Mouse (Mus musculus) cerebellum, adult 9-10 months (tissue): ENCODE results near the gene Spata5.

Experiments
- DNase-seq: peaks from one replicate; pipeline ENCODE4 v3.0.0; 2022

Gene Spata5

DNA sequence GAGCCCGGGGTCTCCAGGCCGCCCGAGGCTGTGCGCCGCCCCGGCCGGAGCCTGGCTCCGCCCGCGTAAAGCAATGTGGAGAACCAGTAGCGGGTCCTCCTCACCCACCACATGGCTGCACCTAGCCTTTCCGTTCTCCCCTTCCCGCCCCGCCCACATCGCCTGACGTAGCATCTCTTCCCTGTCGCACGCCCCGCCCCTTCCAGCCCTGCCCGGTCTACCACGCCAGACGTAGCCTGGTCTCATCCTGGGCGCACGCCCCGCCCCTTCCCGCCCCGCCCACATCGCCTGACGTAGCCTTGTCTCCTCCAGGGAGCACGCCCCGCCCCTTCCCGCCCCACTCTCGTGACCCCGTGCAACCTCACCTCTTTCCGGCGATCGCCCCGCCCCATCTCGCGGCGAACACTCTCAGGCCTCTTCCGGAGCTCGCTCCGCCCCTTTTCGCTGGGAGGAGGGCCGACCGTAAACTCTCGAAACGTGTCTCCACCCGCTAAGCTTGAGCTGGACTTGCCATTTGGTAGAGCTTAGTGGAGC is at the start of gene Spata5:
Gene Spata5, plus strand, starts transcription at position 439 of the 534 bp plus-strand sequence.
- DNase-seq: peak; percentile 98

DNA sequence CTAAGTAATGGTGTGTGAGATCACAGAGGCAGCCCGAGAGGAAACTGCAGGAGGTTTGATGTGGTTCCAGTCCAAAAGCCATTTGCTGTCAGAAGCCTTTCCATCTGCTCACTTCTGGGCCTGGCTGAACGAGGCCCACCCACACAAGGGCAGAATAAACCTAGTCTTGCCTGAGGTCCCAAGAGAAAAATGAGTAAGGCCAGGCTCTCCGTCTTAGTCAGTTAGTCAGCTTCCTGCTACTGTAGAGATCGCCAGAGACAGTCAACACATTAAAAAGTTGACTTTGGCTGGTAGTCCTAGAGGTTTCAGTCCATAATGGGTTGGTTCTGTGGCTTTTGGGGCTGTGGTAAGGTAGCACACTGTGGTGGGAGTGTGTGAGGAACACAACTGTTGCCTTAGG is 49.3 kb upstream of the Spata5 start:
- DNase-seq: no peak

DNA sequence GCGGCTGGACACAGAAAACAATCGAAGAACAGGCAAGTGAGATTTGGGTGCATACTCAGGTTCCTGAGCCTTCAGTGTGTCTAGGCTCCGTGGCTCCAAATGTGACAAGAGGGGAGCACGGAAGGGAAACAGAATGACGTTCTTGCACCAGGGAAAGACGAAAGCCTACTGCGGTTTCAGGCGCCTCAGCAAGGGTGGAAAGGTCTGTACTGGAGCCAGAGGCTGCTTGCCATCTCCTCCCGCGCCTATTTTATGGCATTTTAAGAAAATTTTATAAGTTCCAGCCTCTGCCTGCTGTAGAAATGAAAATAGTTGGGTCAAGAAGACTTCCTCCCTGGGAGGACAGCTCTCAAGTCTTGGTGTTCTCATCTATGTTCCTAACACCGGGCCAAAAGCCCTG is 46.0 kb upstream of the Spata5 start:
- DNase-seq: no peak

DNA sequence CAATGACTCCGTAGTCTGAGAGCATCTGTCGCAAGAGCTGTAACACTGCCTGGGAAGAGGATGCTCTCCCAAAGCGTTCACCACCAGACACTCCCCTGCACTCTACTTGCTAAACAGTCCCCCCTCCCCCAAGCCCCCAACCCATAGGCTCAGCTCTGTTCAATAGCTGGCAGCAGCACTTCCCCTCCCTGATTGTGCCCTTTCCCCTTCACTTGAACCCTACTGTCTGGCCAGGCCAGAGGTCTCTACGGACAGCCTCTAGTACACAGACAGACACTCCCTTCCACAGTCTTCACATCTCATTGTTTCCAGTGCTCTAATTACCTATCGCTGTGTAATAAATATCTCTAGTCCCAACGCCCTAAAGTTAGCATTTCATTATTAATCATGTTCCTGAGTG is 41.8 kb upstream of the Spata5 start:
- no peak for DNase-seq

DNA sequence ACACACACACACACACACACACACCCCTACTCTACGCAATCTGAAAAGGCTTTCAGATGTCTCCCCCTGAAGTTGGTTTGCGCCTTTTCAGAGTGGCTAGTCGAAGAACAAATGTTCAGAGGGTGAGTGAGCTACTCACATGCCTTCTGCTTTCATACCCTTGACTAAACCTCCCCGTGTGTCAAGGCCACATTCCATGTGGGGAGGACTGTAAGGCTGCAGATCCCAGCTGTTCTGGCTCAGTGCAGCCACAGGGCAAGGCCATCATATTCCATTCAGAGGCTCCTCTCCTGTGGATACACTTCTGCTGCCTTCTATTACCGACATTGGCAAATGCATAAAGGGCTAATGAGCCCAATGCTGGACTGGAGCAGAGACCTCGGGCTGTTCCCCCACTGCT is 41.3 kb upstream of the Spata5 start:
- no peak for DNase-seq

DNA sequence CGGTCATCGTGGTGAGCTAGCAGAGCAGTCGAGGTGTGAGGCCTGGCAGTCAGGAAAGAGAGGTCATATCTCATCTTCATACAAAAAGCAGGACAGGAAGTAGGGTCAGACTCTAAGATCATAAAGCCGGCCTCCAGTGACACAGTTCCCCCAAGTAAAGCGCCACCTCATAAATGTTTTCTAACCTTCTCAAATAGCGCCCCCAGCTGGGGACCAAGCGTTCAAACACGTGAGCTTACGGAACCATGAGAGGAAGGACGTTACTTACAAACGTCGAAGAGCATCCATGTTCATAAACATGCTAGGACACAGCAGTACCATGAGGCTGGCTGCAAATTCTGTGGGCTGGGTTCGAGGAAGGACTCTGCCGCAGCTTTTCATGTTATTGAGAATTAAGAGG is 40.5 kb upstream of the Spata5 start:
- DNase-seq: no peak

DNA sequence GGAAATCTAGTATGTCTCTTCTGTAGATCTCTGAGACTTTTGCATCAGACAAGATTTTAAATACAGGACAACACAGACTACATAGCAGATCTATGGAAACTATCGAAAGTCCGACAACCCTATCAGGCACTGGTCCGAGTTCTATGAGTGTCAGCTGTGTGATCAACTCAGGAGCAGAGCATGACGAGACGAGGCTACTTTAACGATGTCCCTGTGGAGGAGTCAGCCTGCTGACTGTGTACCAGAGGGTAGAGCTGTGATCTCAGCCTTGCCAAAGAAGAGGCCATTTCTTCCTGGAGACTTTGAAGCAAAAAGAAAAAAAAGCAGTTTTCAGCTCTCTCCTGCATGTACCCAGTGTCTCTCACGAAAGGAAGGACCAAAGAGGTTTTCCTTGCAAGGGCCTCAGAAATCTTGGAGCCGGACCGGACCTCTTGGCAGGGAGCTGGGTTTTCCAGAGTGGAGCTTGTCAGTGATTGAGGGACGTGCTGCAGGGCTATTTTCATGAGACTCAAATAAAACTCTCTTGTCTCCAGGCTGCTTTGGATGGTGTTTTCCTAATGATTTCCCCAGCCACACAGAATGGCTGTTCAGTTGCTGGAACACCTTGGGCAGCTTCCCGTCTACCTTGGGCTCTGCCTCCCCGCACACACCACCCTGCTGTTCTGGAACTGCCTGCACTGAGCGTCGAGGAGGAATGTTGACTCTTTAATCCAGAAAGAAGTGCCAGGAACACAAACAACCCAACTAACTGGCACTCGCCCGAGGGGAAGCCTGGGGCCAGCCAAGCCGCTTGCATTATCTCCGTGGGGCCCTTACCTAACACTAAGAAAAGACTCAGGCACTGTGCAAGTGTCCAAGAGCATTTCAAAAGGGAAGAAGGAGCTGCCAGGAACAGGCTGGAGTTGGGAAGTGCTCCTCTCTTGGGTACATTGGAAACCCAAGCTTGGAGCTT is 39.5 kb upstream of the Spata5 start:
- DNase-seq: peak; percentile 3

DNA sequence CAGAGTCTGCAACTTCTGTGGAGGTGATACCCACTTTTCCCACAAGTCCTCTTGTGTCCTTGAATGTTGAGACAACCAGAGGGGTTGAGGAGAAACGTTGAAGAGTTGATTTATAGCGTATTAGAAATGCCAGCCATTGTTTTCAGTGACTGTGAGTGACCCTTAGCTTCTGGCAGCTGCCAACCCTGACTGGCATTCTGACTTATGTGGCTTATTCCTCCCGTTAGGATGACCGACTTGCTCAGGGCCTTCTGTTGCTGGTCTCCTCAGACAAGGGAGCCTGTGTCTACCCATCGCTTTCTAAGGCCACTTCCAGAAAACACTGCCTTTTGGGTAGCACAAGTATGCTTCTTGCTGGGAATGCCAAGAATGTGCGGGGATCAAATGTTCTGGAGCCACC is 38.2 kb upstream of the Spata5 start:
- DNase-seq: no peak

DNA sequence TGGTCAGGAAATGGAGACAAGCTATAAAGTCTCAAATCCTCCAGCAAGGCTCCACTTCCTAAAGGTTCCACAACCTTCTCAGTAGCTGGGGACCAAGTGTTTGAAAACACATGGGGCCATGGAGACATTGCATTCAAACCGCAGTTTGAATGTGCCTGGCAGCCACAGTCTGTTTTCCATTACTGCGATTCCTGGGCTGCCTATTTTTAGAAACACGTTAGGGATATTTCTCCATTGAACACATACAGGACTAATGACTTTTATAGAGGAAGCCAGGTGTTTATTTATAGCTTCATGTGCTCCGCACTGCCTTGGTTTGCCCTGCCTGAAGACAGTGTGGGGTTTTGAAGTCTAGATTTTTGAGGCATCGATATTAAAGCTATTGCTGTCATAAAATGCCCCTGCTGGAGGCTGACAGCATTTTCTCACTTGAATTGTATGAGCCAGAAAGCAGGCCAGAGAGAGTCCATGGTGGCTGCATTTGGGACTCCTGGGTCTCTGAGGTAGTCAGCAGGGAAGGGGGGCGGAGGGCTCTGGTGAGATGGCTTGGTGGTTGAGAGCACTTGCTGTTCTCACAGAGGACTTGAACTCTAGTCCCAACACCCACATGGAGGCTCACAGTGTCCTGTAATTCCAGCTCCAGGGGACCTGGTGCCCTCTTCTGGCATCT is 36.5 kb upstream of the Spata5 start:
- no peak for DNase-seq

DNA sequence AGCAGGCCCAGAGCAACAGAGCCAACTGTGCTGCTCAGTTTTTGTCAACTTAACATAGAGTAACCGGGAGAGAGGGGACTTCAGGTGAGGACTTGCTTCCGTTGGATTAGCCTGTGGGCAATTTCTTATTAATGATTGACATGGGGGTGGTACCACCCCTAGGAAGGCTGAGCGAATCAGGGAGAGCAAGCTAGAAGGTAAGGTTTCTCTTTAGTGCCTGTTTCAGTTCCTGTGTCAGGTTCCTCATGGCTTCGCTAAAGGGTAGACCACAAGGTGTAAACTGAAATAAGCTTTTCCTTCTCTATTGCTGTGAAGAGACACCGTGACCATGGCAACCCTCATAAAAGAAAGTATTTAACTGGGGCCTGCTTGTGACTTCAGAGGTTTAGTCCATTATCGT is 32.4 kb upstream of the Spata5 start:
- DNase-seq: no peak

DNA sequence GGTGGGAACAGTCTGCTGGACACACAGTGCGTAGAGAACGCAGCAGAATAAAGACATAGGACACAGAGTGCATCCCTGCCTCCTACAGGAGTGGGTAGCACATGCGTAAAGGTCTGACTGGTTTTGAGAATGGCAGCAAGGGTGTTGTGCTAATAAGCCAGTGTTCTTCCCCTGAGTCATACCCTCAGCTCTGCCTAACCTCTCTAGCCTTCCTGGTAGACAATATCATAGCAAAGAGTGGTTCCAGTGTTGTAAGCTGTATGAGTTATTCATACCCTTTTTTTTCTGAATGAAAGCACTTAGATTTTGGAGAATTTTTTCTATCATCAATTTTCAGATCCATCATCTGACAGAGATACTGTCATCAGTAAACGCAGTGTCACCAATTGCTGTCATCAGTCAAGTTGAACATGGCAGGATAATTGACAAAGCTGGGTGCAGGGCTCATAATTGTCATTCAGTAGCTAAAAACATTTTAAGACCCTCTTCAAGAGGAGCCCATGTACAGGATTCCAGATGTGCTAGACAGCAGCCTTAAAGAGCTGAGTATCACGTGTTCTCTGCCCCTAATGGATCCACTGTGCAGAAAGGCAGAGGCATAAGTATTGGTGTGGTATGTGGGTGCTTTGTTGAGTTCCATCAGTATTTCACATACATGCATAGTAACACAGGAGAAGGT is 22.6 kb upstream of the Spata5 start:
- DNase-seq: no peak

DNA sequence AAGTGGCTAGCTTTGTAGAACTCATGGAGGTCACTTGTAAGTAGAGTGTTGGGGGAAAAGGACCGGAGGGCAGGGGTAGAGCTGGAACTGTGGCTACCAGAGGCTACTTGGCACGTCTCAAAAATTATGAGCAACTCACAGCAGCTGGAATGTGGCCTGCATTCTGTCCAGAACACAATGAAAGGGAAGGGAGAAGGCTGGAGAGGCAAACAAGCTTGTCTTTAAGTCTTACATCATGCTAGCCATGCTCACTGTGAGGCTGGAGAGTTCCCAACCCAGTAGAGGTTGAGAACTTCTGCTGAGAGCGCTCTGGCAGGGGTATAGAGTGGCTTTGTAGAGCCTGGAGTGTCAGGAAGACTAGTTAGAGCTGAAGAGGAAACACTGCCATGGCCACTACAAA is 22.1 kb upstream of the Spata5 start:
- DNase-seq: no peak

DNA sequence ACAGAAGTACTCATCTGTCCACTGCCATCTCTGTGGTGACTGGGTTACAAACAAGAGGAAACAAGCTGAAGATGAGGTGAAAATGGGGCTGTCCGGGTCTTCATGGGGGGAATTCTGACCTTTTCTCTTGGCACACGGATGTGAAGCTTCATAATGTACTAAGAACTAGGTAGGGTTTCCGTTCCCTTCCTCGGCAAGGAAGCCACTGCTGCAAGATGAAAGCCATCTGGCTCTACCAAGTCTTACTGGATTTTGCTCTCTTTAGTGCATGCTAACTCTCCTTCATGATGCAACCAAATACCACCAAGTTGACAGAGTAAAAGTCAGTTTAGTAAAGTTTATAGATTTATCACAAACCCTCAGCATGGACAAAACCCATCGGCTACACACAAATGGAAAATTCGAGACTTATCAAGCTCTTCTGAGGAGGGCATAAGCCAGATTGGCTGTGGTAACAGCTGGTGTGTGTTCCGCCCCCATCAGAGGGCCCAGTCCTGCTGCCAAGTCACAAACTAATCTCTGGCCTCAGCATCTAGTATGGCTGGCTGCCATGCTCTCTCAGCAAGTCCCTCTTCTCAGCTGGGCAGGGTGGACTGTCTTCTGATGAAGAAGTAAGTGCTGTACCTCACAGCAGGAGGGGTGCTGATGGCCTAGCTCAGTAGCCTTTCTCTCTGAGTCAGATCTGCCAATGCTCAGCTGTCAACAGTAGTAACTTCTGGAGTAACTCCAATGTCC is 20.9 kb upstream of the Spata5 start:
- no peak for DNase-seq

DNA sequence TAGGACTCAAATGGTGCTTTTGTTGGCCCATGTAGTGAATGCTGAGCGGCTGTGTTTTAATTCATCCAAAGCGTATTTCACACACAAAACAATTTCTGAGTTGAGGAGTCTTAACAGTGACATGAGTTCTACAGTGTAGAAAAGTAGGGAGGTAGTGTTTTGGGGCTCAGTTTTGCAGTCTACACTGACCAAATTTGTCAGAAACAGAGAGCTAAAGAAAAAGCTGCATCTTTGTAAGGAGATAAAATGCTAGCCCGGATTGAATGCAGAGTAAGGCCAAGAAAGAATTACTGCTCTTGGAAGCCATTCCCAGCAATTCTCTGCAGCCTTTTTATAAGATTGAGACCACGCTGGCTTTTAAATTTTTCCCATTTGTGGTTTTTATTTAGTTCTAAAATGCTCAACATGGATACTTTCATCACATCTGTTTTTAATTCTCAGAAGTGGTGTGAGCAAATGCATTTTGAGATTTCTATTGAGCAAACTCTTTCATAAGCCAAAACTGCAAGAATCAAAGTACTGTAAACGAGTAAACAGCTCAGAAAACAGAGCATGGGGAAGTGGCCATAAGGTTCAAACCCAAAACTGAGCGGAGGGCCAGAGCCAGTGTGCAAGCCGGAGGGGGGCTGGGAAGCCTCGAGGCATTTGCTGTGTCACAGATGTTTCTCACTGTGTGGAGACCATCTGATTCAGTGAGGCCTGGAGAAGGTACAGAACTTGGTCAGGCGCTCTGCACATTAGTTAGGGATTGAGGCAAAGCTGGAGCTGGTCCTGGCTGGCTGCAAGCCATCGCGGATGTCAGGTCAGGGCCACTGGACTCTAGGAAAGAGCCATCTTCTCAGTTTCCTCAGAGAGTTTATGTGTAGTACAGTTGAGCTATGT is 17.7 kb upstream of the Spata5 start:
- no peak for DNase-seq

DNA sequence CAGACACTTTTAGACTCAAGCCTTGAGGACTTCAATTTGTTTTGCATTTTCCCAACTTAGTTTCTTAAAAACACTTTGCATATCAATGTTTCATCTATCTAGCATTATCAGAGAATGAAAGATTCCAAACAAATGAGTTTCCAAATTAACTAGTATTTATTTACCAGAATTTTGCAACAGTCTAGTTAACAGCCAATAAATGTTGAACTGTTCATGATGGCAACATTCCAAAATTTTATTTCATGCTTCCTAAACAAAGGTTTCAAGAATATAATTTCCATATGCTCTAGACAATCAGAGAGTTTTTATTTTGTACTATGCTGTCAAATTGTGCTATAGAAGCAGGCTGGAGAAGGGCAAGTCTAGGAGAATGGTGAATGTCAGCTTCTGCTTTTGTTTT is 12.1 kb upstream of the Spata5 start:
- no peak for DNase-seq

DNA sequence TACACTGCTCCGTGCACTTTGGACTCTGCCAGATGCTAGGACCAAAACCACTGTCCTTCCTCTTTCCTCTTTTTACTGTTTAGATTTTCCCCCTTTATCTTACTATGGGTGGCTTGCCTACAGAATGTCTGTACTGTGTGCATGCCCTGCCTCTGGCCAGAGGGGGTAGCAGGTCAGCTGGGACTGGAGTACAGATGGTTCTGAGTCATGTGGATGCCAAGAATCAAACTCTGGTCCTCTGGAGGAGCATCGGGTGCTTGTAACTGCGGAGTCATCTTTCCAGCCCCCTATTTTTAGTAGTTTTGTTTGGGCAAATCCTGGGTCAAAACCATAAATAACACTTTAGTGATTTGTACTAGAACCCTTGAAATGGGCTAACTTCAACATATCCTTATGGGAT is 6.2 kb upstream of the Spata5 start:
- DNase-seq: no peak

DNA sequence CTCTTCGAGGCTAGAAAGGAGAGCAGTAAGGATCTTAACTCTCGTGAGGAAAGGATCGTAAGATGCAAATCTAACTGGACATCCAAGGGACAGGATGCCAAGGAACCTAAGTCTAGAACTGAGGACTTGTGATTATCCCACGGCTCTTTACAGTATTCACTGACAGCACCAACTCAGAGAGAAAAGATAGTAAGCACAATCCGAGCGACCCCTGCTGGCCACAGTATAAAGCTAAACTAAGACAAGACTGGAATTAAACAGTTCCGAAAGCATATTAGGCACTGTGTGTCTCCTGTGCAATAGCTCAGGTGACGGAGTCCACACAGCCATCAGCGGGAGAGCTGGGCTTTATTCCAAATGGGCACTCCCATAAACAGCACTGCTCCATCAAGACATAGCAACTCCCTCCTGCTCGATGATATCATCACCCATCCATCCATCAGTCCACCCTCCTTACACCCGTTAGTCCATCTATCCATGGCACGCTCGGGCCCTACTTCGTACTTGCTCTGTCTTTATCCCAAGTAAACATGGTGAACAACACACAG is 5.2 kb upstream of the Spata5 start:
- peak; percentile 70 for DNase-seq

DNA sequence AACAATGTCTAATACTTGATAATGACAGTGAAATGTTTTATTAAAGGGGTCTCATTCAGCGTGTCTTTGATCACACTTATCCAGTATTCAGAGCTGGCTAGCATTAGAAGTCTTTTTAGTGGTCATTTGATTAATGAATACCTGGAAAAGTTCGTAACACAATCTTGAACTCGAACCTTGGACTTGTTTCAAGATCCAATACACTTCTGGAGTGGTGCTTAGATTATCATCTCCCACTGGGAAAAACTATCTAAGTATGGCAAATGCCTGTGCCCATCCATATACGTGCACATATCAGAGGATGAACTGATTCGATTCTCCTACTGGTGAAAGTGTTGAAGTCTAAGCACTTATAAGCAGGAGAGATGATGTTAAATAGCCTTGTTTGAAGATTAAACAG is 1.4 kb upstream of the Spata5 start:
- DNase-seq: peak; percentile 54

DNA sequence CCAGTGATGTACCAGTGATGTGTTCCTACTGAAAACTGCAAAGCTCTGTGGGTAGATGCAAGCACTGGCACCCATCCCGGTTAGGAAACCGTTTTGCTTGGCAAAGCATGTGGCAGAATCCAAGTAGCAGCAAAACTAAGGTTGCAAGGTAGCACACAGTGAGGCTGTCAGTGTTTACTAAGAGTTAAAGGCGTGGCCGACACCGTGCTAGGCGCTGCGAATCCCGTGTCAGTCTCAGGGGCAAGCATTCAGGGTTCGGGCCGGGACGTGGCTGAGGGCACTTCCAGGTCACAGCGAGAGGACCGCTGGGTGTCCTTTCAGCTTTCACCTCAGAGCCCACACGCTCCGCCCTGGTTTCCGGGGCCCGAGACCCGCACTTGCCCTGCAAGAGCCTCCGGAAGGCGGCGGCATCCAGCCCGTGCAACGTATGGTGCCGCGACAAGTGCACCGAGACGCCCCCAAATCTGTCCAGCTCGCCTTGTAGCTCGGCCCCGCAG is 687 bp upstream of the Spata5 start:
- no peak for DNase-seq

DNA sequence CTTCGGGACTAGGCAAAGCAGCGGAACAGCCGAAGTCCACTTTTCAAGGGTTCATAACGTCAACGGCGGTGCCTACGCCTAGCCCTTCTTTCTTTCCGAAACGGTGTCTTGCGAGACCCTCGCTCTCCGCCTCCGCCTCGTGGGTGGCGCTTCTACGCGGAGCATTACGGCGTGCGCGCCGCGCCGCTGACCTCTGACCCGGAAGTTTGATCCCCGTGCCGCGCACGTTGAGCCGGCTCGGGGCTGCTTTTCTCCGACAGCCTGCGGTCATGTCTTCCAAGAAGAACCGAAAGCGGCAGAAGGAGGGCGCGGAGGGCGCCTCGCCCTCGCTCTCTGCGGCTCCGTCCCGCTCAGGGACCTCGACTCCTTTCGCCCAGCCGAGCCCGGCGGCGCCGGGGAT is 376 bp downstream of the Spata5 start, which contains the start of gene Nudt6:
Gene Nudt6, minus strand, starts transcription at position 140 of the 400 bp plus-strand sequence.
- peak; percentile 87 for DNase-seq

DNA sequence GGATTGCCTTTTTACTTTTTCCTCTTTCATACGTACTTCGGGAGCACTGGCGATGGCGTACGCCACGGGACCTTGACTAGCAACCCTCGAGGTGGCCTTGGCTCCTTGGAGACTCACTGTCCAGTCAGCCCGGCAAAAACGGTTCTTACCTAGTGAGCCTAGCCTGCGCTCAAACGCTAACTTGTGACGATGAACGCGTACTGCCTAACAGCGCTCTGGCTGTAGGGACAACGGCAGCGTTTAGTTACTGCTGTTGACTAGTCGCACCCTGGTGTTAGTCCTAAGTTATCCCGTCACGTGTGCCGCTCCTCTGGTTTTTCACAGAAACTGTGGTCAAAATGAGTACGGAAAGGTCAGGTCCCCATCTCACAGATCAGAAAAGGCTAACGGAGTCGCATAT is 945 bp downstream of the Spata5 start:
- peak; percentile 67 for DNase-seq
